Mouse (Mus musculus) neural tube, embryonic 15.5 days (tissue): ENCODE measurements around the gene Ascc2. TPM values are rescaled to one million over a fixed set of nuclear protein-coding genes. Genes with fewer than 3 reads are reported as not detected.
A peak's percentile ranks its signal among the peaks of the same experiment; 100 is the strongest.
"Not testable (repeated sequence)": the region's sequence is repeated elsewhere in the genome, so short reads cannot be mapped to it uniquely, and the experiment has no call there.

Experiments
- ATAC-seq: fragments of 200-750 bp; cut with Nextera tagmentation; 2 replicates; pipeline ENCODE4 v1.8.0; 2017; ENCODE audit warnings: mild to moderate bottlenecking, moderate TSS enrichment, moderate library complexity; ENCODE audit not compliant: low FRiP score
- H3K27ac ChIP-seq: fragments of 300-500 bp; sonication (generic); replicated peaks from 2 replicates; pipeline ENCODE4 v1.5.1; 2015; ENCODE audit warnings: mild to moderate bottlenecking, inconsistent platforms
- H3K27me3 ChIP-seq: fragments of 300-500 bp; sonication (generic); replicated peaks from 2 replicates; pipeline ENCODE4 v1.6.1; 2015; ENCODE audit warnings: inconsistent platforms
- H3K36me3 ChIP-seq: fragments of 300-500 bp; sonication (generic); 2 replicates; pipeline ENCODE4 v1.6.1; 2015; ENCODE audit warnings: inconsistent platforms
- H3K4me1 ChIP-seq: fragments of 300-500 bp; sonication (generic); 2 replicates; pipeline ENCODE4 v1.6.1; 2015; ENCODE audit warnings: inconsistent platforms
- H3K4me2 ChIP-seq: fragments of 300-500 bp; sonication (generic); 2 replicates; pipeline ENCODE4 v1.6.1; 2015; ENCODE audit warnings: inconsistent platforms, mild to moderate bottlenecking, moderate library complexity
- H3K4me3 ChIP-seq: fragments of 300-500 bp; sonication (generic); replicated peaks from 2 replicates; pipeline ENCODE4 v1.5.1; 2015; ENCODE audit warnings: mild to moderate bottlenecking, inconsistent platforms
- H3K9ac ChIP-seq: fragments of 300-500 bp; sonication (generic); replicated peaks from 2 replicates; pipeline ENCODE4 v1.6.1; 2015; ENCODE audit warnings: mild to moderate bottlenecking, inconsistent platforms
- H3K9me3 ChIP-seq: fragments of 300-500 bp; sonication (generic); replicated peaks from 2 replicates; pipeline ENCODE4 v1.6.1; 2016; ENCODE audit warnings: inconsistent platforms
- WGBS: fragments of 180-500 bp; shearing (Covaris S2); methylation state at CpG from one replicate; pipeline ENCODE4 v1.1.7; 2015; ENCODE audit warnings: mixed read lengths; 5-methylcytosine and 5-hydroxymethylcytosine counted together
- polyA plus RNA-seq: library from polyadenylated mRNA; unstranded; fragments of >200 nt; fragmentation: Nextera tagmentation; extraction: Ambion mirVana; gene quantifications from 2 replicates; pipeline ENCODE4 v1.2.1, GENCODE M21; 2015

The Ascc2 gene
- polyA plus RNA-seq, 1 experiment from 2014 or later: 19.3 TPM

- H3K4me1 ChIP-seq: peaks cover 28% of the 10 kb centered on the region
- peak; percentile 33; the same call in 1 of the 2 replicates for ATAC-seq
- no peaks in the 10 kb centered on the region for H3K9me3 ChIP-seq
- peak overlapping the region; percentile 64 for H3K4me2 ChIP-seq
- 56% methylated on average over 5 of the region's 5 CpGs for WGBS
- peaks cover 12% of the 10 kb centered on the region; the same call in 1 of the 2 replicates for H3K36me3 ChIP-seq
- H3K27ac ChIP-seq: peak overlapping the region; percentile 77; the same call in 1 of the 2 replicates
- peak overlapping the region; percentile 76 for H3K4me3 ChIP-seq
- no peak overlapping the region for H3K9ac ChIP-seq
- no peaks in the 10 kb centered on the region for H3K27me3 ChIP-seq
Observed at GRCm38 (mm10) chr11:4636782-4637342, 685 bp upstream of the Ascc2 start.

GRCm38 (mm10) chr11:4638261-4638660 is 714 bp downstream of the Ascc2 start:
- Histone ChIP-seq H3K4me1 (peaks cover 28% of the 10 kb centered on the region), H3K4me2 (peak overlapping the region; percentile 64), H3K4me3 (peak overlapping the region; percentile 76), H3K36me3 (peaks cover 17% of the 10 kb centered on the region), H3K9ac (peak overlapping the region; percentile 66), H3K27me3 (no peaks in the 10 kb centered on the region), H3K9me3 (no peaks in the 10 kb centered on the region), H3K27ac (no peak overlapping the region)
- no peak; the same call in 1 of the 2 replicates for ATAC-seq
- WGBS: 29% methylated on average over 7 of the region's 7 CpGs

- Histone ChIP-seq H3K4me3 (no peak overlapping the region), H3K4me1 (peaks cover 28% of the 10 kb centered on the region), H3K9me3 (no peaks in the 10 kb centered on the region), H3K27me3 (no peaks in the 10 kb centered on the region), H3K36me3 (peaks cover 23% of the 10 kb centered on the region), H3K4me2 (no peak overlapping the region), H3K9ac (no peak overlapping the region), H3K27ac (no peak overlapping the region)
- ATAC-seq: no peak
Observed at GRCm38 (mm10) chr11:4641185-4641584, 3.6 kb downstream of the Ascc2 start.

GRCm38 (mm10) chr11:4643722-4644121 is 6.2 kb downstream of the Ascc2 start:
- Histone ChIP-seq H3K27ac (no peak overlapping the region), H3K36me3 (peaks cover 44% of the 10 kb centered on the region), H3K9ac (no peak overlapping the region), H3K4me1 (peaks cover 15% of the 10 kb centered on the region), H3K4me3 (no peak overlapping the region), H3K27me3 (no peaks in the 10 kb centered on the region), H3K4me2 (no peak overlapping the region), H3K9me3 (no peaks in the 10 kb centered on the region)
- no peak for ATAC-seq
- WGBS: 47% methylated on average over 5 of the region's 5 CpGs

- not testable (repeated sequence) for H3K4me3 ChIP-seq, H3K9ac ChIP-seq, H3K27me3 ChIP-seq, H3K4me1 ChIP-seq, H3K9me3 ChIP-seq, ATAC-seq, H3K27ac ChIP-seq, H3K4me2 ChIP-seq
- WGBS: 92% methylated on average over 6 of the region's 6 CpGs
- peaks cover 54% of the 10 kb centered on the region for H3K36me3 ChIP-seq
Observed at GRCm38 (mm10) chr11:4645180-4645579, 7.6 kb downstream of the Ascc2 start.

GRCm38 (mm10) chr11:4646409-4646808 is 8.9 kb downstream of the Ascc2 start:
- 90% methylated on average over 9 of the region's 9 CpGs for WGBS
- Histone ChIP-seq H3K9me3 (no peaks in the 10 kb centered on the region), H3K4me3 (no peak overlapping the region), H3K9ac (no peak overlapping the region), H3K27me3 (no peaks in the 10 kb centered on the region), H3K27ac (no peak overlapping the region), H3K4me1 (no peaks in the 10 kb centered on the region), H3K36me3 (peaks cover 54% of the 10 kb centered on the region), H3K4me2 (no peak overlapping the region)
- no peak for ATAC-seq

GRCm38 (mm10) chr11:4659818-4660217 is 22.3 kb downstream of the Ascc2 start:
- H3K36me3 ChIP-seq: peaks cover 57% of the 10 kb centered on the region
- 95% methylated on average over 1 of the region's 1 CpGs for WGBS
- no peaks in the 10 kb centered on the region for H3K9me3 ChIP-seq
- no peak overlapping the region for H3K4me3 ChIP-seq
- ATAC-seq: no peak
- H3K4me1 ChIP-seq: 0 out of 2 replicates have a peak, but pooled peaks cover 6% of the 10 kb centered on the region
- no peak overlapping the region for H3K27ac ChIP-seq
- no peak overlapping the region for H3K9ac ChIP-seq
- no peak overlapping the region for H3K4me2 ChIP-seq
- no peaks in the 10 kb centered on the region for H3K27me3 ChIP-seq

- no peak overlapping the region for H3K4me3 ChIP-seq
- H3K9me3 ChIP-seq: no peaks in the 10 kb centered on the region
- ATAC-seq: no peak
- no peak overlapping the region for H3K27ac ChIP-seq
- 0 out of 2 replicates have a peak, but pooled peaks cover 6% of the 10 kb centered on the region for H3K4me1 ChIP-seq
- H3K36me3 ChIP-seq: peaks cover 51% of the 10 kb centered on the region
- no peak overlapping the region for H3K9ac ChIP-seq
- WGBS: 74% methylated on average over 7 of the region's 7 CpGs
- H3K27me3 ChIP-seq: no peaks in the 10 kb centered on the region
- H3K4me2 ChIP-seq: no peak overlapping the region
Observed at GRCm38 (mm10) chr11:4660309-4661025, 22.9 kb downstream of the Ascc2 start.

GRCm38 (mm10) chr11:4661324-4661723 is 23.8 kb downstream of the Ascc2 start:
- H3K4me1 ChIP-seq: 0 out of 2 replicates have a peak, but pooled peaks cover 6% of the 10 kb centered on the region
- H3K27me3 ChIP-seq: no peaks in the 10 kb centered on the region
- no peaks in the 10 kb centered on the region for H3K9me3 ChIP-seq
- H3K4me3 ChIP-seq: no peak overlapping the region
- 0 out of 2 replicates have a peak overlapping the region, but pooled peaks have one; percentile 9 for H3K27ac ChIP-seq
- no peak overlapping the region for H3K9ac ChIP-seq
- H3K4me2 ChIP-seq: no peak overlapping the region
- ATAC-seq: no peak
- H3K36me3 ChIP-seq: peaks cover 47% of the 10 kb centered on the region
- 90% methylated on average over 4 of the region's 4 CpGs for WGBS

GRCm38 (mm10) chr11:4661871-4662495 is 24.4 kb downstream of the Ascc2 start:
- 74% methylated on average over 10 of the region's 10 CpGs for WGBS
- Histone ChIP-seq H3K9me3 (no peaks in the 10 kb centered on the region), H3K27me3 (no peaks in the 10 kb centered on the region), H3K4me2 (no peak overlapping the region), H3K9ac (no peak overlapping the region), H3K36me3 (peaks cover 46% of the 10 kb centered on the region), H3K4me1 (0 out of 2 replicates have a peak, but pooled peaks cover 6% of the 10 kb centered on the region), H3K27ac (0 out of 2 replicates have a peak overlapping the region, but pooled peaks have one; percentile 9), H3K4me3 (no peak overlapping the region)
- no peak; the same call in 1 of the 2 replicates for ATAC-seq

GRCm38 (mm10) chr11:4662496-4662878 is 24.9 kb downstream of the Ascc2 start:
- 89% methylated on average over 11 of the region's 11 CpGs for WGBS
- Histone ChIP-seq H3K36me3 (peaks cover 42% of the 10 kb centered on the region), H3K9ac (no peak overlapping the region), H3K9me3 (no peaks in the 10 kb centered on the region), H3K4me2 (no peak overlapping the region), H3K4me1 (0 out of 2 replicates have a peak, but pooled peaks cover 6% of the 10 kb centered on the region), H3K27me3 (no peaks in the 10 kb centered on the region), H3K4me3 (no peak overlapping the region), H3K27ac (0 out of 2 replicates have a peak overlapping the region, but pooled peaks have one; percentile 1)
- ATAC-seq: no peak
